Mouse (Mus musculus) fat pad, adult 2 months (tissue): ENCODE results near the gene Upk2.

Source experiments
- DNase-seq: peaks from one replicate; pipeline ENCODE4 v3.0.0-alpha.2; 2011; ENCODE audit warnings: low read depth, low spot score; ENCODE audit errors: extremely low read depth

Gene Upk2

GRCm38 (mm10) chr9:44454891-44455220 is at the start of gene Upk2:
TSS of gene Upk2 (minus strand) at chr9:44454976.
- no peak for DNase-seq

GRCm38 (mm10) chr9:44502006-44502405 is 47.2 kb upstream of the Upk2 start:
- no peak for DNase-seq

- DNase-seq: no peak
Measured at GRCm38 (mm10) chr9:44501206-44501879, 46.6 kb upstream of the Upk2 start.

GRCm38 (mm10) chr9:44500638-44501175 is 45.9 kb upstream of the Upk2 start:
- DNase-seq: no peak

GRCm38 (mm10) chr9:44500163-44500533 is 45.4 kb upstream of the Upk2 start:
- DNase-seq: no peak

- DNase-seq: no peak
Measured at GRCm38 (mm10) chr9:44499356-44500162, 44.8 kb upstream of the Upk2 start.

- DNase-seq: no peak
Measured at GRCm38 (mm10) chr9:44498421-44499355, 43.9 kb upstream of the Upk2 start.

GRCm38 (mm10) chr9:44497624-44498377 is 43.0 kb upstream of the Upk2 start:
- no peak for DNase-seq

- no peak for DNase-seq
Measured at GRCm38 (mm10) chr9:44496803-44497461, 42.2 kb upstream of the Upk2 start.

- no peak for DNase-seq
Measured at GRCm38 (mm10) chr9:44495810-44496344, 41.1 kb upstream of the Upk2 start.

- DNase-seq: no peak
Measured at GRCm38 (mm10) chr9:44494863-44495809, 40.4 kb upstream of the Upk2 start.

GRCm38 (mm10) chr9:44494261-44494862 is 39.6 kb upstream of the Upk2 start:
- no peak for DNase-seq

GRCm38 (mm10) chr9:44492631-44493461 is 38.1 kb upstream of the Upk2 start:
- DNase-seq: no peak

- no peak for DNase-seq
Measured at GRCm38 (mm10) chr9:44491351-44491750, 36.6 kb upstream of the Upk2 start.

GRCm38 (mm10) chr9:44490086-44490967 is 35.6 kb upstream of the Upk2 start:
- DNase-seq: no peak

- DNase-seq: no peak
Measured at GRCm38 (mm10) chr9:44489651-44490085, 34.9 kb upstream of the Upk2 start.
